Mouse (Mus musculus) left cerebral cortex, adult 8-10 months (tissue): ENCODE results near the gene Pam. TPM values are rescaled to one million over a fixed set of nuclear protein-coding genes. Genes with fewer than 3 reads are reported as not detected.
A peak's percentile ranks its signal among the peaks of the same experiment; 100 is the strongest.

Source experiments
- DNase-seq, 2 experiments: peaks; one replicate each; pipeline ENCODE4 v3.0.0; 2022; ENCODE audit warnings: low spot score in 2 of 2
- total RNA-seq, 4 experiments: library from RNA; stranded (reverse); gene quantifications; 2 replicates each; pipeline ENCODE4 v1.2.4; 2022

Pam gene
- total RNA-seq, 4 experiments from 2014 or later: 216 to 256 (median 234) TPM

DNA sequence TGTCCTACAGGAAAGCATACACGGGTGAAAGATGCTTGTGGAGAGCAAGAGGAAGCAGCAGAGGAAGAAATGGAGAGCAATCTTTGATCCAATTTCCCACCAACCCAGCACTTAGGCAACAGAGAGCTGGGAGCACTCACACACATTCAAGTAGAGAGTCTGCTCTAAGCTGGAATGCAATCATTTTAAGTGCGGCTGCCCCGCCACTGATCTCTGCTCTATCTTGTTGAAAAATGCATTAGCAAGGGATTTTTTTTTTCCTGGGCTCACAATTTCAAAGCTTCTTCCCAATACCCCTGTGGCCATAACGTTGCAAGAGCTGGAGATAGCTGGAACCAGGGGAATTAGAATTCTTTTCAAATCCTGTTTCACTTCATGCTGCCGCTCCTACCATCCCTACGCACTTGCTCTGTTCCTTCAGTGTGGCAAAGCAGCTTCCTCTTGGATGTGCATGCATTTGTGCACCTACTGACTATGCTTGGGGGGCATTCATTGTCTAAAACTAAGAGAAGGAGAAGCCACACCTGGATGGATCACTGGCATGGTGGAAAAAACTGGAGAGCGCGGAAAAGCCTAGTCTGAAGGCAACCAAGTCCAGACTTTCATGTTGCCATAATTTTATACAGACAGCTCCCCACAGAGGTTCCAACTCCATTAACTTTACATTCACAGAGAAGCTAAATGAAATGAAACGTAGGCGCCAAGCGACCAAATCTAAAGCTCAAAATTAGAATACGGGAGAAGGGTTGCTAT, 179.1 kb downstream of the Pam start:
- no peak for DNase-seq

GRCm38 (mm10) chr1:97915726-97916125, 179.7 kb downstream of the Pam start:
- no peak for DNase-seq

GRCm38 (mm10) chr1:97910874-97911273, 184.6 kb downstream of the Pam start:
- DNase-seq: no peak

- DNase-seq: no peak
These were observed 185.9 kb downstream of the Pam start for GRCm38 (mm10) chr1:97909561-97909960.

GRCm38 (mm10) chr1:97908736-97909135, 186.7 kb downstream of the Pam start:
- DNase-seq: no peak

DNA sequence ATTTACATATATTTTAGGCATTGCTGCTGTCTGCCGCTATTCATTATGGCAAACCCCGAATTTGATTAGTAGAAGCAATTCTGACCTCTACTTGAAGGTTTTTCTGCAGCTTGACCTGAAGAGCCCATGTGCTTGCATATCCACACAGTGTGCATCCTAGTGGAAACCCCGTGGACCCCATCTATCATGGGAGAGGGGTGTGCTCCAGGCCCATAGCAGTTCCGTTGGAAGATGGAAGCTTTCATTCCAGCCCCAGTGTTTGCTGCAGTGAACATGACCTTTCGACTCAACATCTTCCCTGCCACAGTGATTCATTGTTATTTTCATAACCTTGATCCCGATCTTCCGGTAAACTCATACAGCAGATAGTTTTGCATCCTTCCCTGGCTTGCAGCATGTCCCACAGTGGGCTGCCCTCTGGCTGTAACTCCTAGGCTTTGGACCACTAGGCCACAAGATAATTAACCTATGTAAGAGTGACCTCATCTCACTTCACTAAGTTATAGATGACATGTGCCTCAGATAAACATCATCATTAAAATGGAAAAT, 191.5 kb downstream of the Pam start:
- no peak for DNase-seq

DNA sequence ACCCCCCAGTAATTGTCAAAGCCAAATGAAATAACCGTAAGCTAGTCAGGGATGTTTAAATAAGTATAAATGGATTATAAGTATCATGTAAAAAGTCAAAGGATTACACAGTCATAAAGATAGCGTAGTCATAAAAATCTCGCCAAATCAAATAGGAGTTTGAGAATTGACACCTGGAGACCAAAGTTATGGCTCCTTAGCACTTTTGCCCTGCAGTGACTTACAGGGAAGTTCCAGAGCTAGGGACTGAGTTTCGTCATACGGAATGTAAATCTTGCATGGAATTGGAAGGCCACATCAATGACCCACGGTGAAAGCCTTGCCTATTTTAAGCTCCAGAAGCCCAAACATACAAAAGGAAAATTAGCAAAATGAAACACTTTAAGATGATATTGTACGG, 192.6 kb downstream of the Pam start:
- no peak for DNase-seq

GRCm38 (mm10) chr1:97900559-97901153, 194.8 kb downstream of the Pam start:
- no peak for DNase-seq

GRCm38 (mm10) chr1:97887511-97887910, 207.9 kb downstream of the Pam start:
- DNase-seq: no peak

GRCm38 (mm10) chr1:97883498-97883897, 211.9 kb downstream of the Pam start:
- DNase-seq: no peak

DNA sequence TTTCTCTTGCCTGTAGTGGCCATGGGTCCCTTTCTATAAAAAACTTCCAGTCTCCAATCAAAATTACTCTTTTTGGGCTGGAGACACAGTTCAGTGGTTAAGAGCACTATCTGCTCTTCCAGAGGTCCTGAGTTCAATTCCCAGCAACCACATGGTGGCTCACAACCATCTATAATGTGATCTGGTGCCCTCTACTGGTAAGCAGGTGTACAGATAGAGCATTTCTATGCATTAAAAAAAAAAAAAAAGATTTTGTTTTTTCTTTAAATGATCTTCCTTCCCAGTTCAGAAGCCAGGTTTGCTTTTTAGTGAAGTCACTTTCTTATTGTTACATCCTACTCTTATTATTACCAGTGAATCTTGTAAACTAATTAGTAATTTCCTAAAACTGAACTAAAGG, 218.4 kb downstream of the Pam start:
- DNase-seq: no peak

DNA sequence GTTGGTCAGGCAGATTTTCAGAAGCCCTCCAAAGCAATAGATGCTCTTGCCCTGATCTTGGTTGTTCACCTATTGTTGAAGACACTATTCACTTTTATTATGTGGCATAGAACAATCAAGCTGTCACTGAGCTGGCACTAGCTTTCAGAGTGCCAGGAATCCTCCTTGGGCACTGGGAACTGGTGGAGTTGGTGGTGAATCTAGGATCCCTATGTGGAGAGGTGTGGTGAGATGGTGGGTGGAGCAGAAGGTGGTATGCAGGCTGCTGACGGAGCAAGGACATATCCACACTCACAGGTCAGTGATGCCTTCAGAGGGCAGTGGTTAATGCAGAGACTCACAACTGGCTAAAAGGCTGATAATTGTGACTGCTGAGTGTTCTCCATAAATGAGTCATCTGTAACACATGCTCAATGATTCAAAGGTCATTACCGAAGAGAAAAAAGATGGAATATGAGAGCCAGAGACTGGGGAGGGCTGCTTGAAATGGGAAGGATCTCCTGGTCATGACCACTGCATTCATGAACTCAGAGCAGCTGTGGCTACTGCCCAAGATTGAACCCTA, 221.9 kb downstream of the Pam start:
- no peak for DNase-seq

GRCm38 (mm10) chr1:97872493-97872892, 223.0 kb downstream of the Pam start:
- DNase-seq: no peak

DNA sequence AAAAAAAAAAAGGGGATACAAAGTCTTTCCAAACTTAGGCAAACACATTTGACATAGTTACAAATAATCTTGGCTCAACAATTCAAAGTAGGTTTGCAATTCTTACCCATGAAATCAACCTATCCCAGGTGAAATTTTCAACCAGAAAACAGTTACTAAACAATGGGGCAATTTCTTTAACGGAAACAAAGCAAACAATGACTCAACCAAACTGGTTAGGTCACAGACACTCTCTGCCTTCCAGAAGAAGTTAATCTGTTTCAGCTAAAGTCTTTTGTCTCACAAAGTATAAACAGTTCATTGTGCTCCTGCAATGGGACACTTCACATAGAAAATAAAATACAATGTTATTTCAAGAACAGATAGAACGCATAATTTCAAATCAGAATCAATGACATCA, 223.4 kb downstream of the Pam start:
- DNase-seq: no peak

- DNase-seq: no peak
These were observed 231.3 kb downstream of the Pam start for GRCm38 (mm10) chr1:97864135-97864534.

GRCm38 (mm10) chr1:97863140-97863539, 232.3 kb downstream of the Pam start:
- peak; percentile 54 to 90 for DNase-seq

DNA sequence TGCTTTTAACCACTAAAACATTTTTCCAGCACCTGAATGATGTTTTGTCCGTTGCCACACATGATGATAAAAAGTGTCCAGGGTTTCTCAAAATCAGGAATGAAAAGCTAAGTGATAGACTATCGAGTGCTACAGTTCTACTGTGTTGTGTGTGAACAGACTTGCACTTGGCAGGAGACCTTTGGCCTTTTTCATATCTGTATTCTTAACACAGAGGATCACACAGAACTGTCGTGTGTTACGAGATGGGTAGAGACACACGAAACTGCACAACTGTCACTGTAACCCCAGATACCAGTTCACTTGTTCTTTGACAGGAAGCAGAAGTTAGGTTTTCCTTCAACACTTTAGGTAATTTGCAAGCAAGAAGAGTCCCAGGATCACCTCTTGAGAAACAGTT, 232.7 kb downstream of the Pam start:
- DNase-seq: no peak

DNA sequence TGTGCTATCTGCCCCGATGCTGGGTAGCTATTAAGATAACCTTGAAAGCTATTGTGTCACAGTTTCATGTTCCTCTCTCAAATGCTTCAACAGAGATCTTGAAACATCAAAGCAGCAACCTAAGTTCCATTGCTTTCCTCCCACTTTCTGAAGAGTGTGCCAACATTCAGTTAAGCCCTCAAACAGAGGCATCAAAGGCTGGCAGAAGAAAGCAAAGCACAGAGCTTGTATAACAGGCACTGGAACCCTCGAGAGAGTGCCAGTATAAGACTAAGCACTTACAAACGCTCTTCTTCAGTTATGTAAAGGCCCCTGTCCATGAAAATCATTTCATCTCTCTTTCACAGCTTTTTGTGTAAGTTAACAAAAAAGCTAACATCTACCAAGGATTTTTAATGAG, 241.2 kb downstream of the Pam start:
- no peak for DNase-seq

GRCm38 (mm10) chr1:97851601-97852175, 243.8 kb downstream of the Pam start:
- no peak for DNase-seq

DNA sequence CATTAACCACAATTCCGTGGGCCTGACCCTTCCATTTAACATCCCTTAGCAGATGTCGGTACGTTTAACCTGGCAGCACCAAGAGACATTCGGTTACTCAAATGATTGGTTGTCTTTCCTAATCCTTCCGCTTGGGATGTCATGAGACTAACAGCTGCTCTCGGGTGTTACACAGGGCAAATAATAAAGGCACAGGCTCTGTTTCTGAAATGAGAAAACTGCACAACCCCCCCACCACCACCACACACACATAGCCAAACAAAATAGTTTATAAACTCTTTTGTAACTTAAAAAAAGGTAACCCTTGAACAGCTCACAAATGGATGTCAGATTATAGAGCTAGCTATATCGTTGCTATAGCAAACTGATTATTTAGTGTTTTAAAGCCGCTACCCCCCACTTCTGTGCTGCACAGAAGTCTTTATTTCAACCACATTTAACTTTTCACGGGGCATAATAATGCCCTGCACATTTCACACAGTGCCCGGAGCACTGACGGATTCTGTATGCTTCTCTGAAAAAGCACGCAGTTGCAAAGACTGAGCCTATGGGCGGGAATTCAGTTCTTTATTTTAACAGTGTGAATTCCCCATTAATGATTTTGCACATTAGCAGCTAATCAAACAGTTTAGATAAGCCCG, 246.7 kb downstream of the Pam start:
- no peak for DNase-seq

DNA sequence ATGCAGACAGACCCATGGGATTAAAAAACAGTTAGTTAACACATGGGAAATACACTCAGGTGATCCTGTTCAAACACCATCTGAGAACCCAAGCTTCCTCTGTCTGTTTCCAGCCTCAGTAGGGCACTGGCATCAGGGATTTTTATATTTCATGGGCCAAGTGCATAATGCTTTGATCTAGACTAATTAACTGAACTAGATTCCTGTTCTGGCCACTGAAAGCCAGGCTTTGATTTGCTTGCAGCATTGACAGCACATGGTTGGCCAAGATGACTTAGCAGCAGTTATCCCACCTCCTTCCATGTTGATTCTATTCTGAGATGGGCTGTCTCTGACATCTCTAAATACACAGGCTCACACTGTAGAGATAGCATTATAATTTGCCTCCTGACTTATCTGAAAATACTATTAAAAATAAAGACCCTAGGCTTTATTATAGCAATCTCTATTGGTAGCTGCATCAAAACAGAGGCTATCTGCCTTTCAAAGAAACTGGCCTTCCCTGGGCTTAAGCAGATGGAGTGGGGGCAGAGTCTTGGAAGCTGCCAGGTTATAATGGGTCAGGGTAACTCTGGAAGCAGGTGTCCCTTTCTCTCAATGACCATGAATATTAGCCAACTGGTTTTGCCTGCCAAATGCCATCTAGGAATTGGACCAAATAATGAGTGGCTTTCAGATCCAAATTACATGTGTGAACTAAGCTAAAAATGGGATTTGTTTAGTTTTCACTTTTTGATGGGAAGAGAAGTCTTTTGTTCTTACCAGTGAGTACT, 252.0 kb downstream of the Pam start:
- no peak for DNase-seq
